Mouse (Mus musculus) megakaryocyte, embryonic 14.5 days (primary cell): ENCODE measurements at regions not wholly inside any gene's neighbourhood (a gene's known extent, or its start where the extent isn't known, plus 50 kb on each side); places are given as distances from the start of the nearest gene placed in this dataset.

ENCODE experiments used
- H3K27me3 ChIP-seq: replicated peaks from 2 replicates; pipeline ENCODE3; 2012; ENCODE audit warnings: inconsistent platforms
- H3K36me3 ChIP-seq: replicated peaks from 2 replicates; pipeline ENCODE3; 2012; ENCODE audit warnings: low read length, inconsistent platforms, mixed read lengths
- H3K4me1 ChIP-seq: 2 replicates; pipeline ENCODE4 v1.6.1; 2012; ENCODE audit warnings: inconsistent platforms
- H3K4me3 ChIP-seq: replicated peaks from 2 replicates; pipeline ENCODE3; 2012; ENCODE audit warnings: moderate library complexity, mild to moderate bottlenecking, inconsistent platforms
- H3K9me3 ChIP-seq: 2 replicates; pipeline ENCODE4 v1.6.1; 2012; ENCODE audit warnings: inconsistent platforms
- FLI1 ChIP-seq: IDR thresholded peaks from 2 replicates; pipeline ENCODE4 v1.6.1; 2012; ENCODE audit warnings: low read length, inconsistent platforms, mixed read lengths
- GATA1 ChIP-seq: IDR thresholded peaks from 3 replicates; pipeline ENCODE4 v1.6.1; 2012; ENCODE audit warnings: mixed read lengths, low read length, inconsistent platforms, borderline replicate concordance

DNA sequence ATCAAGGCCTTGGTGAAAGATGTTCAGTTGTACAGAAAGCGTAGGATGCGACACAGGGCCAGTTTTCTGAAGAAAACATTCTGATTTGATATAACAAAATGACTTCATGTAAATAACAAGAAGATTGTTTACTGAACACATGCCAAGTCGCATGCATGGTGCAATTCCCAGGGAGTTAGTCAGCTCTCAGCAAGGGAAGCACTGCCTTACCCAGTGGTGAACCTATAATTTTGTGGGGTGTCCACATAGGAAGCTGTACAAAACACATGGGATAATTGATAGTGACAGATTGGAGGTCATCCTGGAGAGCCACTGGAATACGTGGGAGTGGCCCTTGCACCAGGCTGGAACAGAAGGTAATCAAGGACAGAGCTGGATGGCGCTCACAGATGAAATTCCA lies 79.0 kb upstream of the Krr1 start:
- Histone ChIP-seq H3K4me1 (peaks cover 5% of the 10 kb centered on the region), H3K27me3 (peaks cover 2% of the 10 kb centered on the region), H3K36me3 (no peaks in the 10 kb centered on the region), H3K9me3 (no peaks in the 10 kb centered on the region), H3K4me3 (no peak overlapping the region)
- TF ChIP-seq FLI1 (no peak), GATA1 (no peak)

DNA sequence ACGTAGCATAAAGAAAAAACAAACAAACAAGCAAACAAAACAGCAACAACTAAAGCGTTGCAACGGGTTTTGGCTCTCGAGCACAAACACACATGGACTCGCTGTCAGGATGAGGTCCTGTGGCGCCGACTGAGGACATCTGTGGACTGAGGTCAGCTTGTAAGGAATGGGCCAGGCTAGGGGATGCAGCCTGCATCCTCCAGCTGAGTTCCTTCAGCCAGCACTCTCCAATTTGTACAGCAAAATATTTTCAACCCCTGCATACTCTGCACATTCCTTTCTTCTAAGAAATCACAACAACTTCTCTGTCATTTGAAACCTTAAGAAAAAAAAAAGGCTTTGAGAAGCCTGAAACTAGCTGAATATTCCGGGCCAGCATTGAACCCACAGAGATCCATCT lies 78.5 kb upstream of the Krr1 start:
- Histone ChIP-seq H3K4me1 (peaks cover 9% of the 10 kb centered on the region), H3K4me3 (no peak overlapping the region), H3K27me3 (peaks cover 2% of the 10 kb centered on the region), H3K9me3 (no peaks in the 10 kb centered on the region), H3K36me3 (no peaks in the 10 kb centered on the region)
- no peak for TF ChIP-seq GATA1
- TF ChIP-seq FLI1 = no peak

DNA sequence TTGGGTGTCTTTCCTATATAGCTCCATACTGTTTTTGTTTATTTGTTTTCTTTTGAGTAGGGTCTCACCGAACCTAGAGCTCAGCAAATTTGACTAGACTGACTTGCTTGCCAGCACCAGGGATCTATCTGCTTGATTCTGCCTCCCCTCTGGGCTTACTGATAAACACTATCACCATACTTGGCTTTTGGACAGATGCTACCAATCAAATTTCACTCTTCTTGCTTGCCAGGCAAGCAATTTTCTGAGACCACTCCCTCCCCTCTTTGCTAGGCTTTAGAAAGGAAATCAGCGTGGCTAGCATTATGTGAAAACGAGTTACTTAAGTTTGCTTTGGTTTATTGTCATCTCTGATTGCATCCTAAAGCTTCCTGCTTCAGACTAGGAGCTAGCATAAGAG lies 75.1 kb upstream of the Krr1 start:
- no peaks in the 10 kb centered on the region for H3K36me3 ChIP-seq
- no peak overlapping the region for H3K4me3 ChIP-seq
- H3K9me3 ChIP-seq = no peaks in the 10 kb centered on the region
- peaks cover 22% of the 10 kb centered on the region for H3K4me1 ChIP-seq
- peaks cover 2% of the 10 kb centered on the region for H3K27me3 ChIP-seq
- no peak for TF ChIP-seq GATA1

DNA sequence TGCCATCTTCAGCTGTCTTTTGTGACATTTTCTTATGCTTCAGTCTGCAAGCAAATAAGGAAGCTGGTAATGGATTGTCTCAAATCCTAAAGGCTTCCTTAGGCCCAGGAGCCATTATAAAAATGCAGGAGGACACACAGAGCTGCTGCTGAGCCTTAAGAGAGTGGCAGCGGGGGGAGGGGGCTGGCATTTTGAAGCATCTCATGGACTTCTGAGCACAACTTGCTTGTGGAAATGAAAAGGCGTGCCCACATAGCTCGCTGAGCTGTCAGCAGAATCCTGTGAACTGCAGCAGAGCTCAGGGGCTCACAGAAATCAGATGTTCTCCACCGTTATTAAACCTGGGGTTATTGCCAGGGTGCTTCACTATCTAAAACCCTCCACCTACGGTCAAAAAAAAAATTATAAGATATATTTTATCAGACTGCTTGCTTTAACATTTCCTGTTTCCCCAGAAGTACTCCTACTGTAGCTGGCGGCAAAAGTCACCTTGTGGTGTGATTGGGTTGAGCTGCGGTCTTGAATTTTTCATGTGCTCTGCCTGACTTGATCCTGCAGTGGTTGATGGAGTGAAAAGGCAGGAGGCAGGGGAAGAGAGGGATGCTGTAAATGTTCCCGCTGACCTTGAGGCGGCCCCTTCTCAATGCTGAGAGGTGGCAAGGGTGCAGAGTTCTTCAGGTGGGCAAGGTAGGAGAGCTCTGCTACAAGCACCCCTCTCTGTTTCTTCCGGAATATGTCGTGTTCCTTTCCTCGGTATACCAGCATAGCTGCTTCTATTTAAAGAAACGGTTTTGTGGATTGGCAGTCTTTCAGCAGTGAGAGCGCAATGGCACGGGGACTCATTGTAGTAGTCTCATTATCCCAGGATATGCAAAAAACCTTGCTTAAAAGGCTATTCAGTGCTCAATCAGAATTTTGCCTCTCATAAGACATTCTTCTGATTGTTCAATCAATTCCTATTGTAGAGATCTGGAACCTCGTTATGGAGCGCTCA lies 71.4 kb upstream of the Krr1 start:
- H3K36me3 ChIP-seq = no peaks in the 10 kb centered on the region
- TF ChIP-seq FLI1 (no peak), GATA1 (no peak)
- no peaks in the 10 kb centered on the region for H3K9me3 ChIP-seq
- H3K4me1 ChIP-seq = peaks cover 25% of the 10 kb centered on the region
- no peak overlapping the region for H3K4me3 ChIP-seq
- H3K27me3 ChIP-seq = no peaks in the 10 kb centered on the region

DNA sequence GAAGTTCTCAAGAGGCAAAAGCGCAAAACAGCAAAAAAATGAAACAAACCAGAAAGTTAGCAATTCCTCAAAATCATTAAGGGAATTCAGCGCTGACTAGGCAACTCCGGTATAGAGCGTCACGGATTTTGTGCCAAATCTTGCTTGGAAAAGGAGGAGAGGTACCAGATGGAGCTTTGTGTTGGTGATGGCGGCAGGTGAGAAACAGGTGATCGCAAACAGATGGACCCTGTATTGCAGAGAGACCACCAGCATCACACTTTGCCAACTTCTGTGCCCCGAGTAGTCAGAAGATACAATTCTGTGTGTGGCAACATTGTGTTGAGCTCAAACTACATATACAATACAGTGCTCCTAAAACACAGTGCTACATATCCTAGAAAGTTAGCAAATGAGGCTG lies 68.5 kb upstream of the Krr1 start:
- Histone ChIP-seq H3K4me1 (peaks cover 26% of the 10 kb centered on the region), H3K4me3 (no peak overlapping the region), H3K9me3 (no peaks in the 10 kb centered on the region), H3K27me3 (no peaks in the 10 kb centered on the region), H3K36me3 (no peaks in the 10 kb centered on the region)
- TF ChIP-seq FLI1 = no peak
- TF ChIP-seq GATA1 = no peak

DNA sequence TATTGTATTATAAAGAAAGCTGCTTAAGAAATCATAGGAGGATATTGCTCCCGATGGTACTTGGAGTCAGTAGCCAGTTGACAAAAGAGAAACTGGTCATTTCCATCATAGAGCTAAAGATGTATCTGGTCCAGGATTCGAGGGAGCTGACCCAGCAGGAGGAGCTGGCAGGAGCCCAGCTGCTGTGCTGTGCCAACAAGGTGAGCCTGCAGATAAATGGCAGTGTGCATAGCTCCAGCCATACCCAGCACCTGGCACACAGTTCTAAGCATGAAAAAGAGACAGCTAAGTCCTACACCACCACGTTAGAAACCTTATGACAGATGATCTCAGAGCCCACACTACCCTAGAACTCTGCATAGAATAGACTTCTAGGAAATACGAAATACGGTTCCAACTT lies 64.6 kb upstream of the Krr1 start:
- no peaks in the 10 kb centered on the region for H3K27me3 ChIP-seq
- H3K9me3 ChIP-seq = peaks cover 17% of the 10 kb centered on the region
- H3K4me1 ChIP-seq = peaks cover 25% of the 10 kb centered on the region
- no peak for TF ChIP-seq GATA1
- TF ChIP-seq FLI1 = no peak
- no peak overlapping the region for H3K4me3 ChIP-seq
- H3K36me3 ChIP-seq = peaks cover 10% of the 10 kb centered on the region

DNA sequence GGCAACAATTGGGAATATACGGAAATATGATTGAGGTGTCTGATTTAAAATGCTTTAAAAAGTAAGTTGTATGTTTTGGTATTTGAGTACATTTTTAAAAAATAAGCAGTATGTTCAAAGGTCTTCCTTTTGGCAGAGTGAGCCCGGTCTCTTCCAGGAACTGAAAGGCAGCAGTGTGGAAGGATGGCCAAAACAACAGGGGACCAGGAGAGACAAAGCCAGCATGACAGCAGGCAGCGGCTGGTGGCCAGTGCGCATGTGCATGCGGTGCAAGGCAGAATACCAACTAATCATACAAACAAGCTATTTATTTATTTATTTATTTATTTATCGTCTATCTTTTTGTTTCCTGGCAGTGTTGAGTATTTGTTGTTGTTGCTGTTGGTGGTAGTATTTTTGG lies 59.9 kb upstream of the Krr1 start:
- TF ChIP-seq GATA1 (no peak), FLI1 (no peak)
- H3K36me3 ChIP-seq = peaks cover 17% of the 10 kb centered on the region
- no peak overlapping the region for H3K4me3 ChIP-seq
- peaks cover 28% of the 10 kb centered on the region for H3K9me3 ChIP-seq
- peaks cover 27% of the 10 kb centered on the region for H3K4me1 ChIP-seq
- H3K27me3 ChIP-seq = no peaks in the 10 kb centered on the region

DNA sequence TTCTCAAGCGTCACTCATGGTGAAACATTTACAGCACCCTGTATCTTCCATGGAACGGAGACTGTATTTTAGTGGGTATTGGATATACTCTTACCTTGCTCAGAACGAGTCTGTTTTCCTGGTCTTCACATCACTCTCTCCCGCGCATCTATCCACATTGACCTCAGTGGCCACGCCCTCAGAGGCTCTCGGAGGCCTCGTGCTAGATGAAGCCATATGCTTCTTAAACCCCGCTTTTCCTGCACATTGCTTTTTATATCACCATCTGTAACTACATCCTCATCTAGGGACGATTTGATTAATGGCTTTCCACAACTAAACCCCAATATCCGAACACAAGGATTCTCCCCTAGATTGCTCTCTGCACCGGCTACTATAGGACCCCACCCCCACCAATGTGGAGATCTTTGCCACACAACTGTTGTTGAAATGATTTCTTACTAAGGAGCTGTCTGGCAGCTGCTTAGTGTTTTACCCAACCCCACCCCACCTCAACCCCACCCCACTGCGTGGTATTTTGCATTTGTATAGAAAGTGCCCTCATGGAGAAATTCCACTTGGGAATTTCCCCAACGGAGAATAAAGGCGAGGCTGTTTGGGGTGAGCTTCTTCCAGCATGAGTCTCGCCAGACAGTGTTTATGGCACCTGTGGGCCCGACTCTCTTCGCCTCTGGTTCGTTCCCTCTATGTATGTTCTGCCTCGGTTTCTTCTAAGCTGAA lies 59.2 kb upstream of the Krr1 start:
- Histone ChIP-seq H3K27me3 (no peaks in the 10 kb centered on the region), H3K9me3 (peaks cover 28% of the 10 kb centered on the region), H3K4me1 (peaks cover 24% of the 10 kb centered on the region), H3K36me3 (peaks cover 17% of the 10 kb centered on the region), H3K4me3 (no peak overlapping the region)
- TF ChIP-seq FLI1 = no peak
- TF ChIP-seq GATA1 = no peak

DNA sequence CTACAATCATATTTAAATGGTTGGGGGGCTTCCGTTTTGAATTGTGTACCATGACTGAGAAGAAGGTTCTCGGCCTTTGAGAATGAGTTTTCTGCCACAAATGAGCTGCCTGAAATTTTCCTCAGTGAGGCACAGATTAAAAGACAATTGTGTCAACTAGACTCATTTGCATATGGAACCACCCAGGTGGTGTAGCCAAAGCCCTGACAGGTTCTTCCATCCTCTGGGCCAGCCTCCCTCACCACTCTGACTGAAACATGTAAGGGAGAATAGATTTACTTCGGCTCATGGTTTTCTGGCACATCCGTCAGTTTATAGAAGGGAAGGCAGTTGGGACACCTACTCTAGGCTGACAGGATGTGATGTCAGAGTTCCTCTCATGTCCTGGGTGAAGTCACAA lies 58.2 kb upstream of the Krr1 start:
- Histone ChIP-seq H3K9me3 (peaks cover 28% of the 10 kb centered on the region), H3K4me3 (no peak overlapping the region), H3K27me3 (no peaks in the 10 kb centered on the region), H3K4me1 (peaks cover 29% of the 10 kb centered on the region), H3K36me3 (peaks cover 17% of the 10 kb centered on the region)
- TF ChIP-seq GATA1 (no peak), FLI1 (no peak)

DNA sequence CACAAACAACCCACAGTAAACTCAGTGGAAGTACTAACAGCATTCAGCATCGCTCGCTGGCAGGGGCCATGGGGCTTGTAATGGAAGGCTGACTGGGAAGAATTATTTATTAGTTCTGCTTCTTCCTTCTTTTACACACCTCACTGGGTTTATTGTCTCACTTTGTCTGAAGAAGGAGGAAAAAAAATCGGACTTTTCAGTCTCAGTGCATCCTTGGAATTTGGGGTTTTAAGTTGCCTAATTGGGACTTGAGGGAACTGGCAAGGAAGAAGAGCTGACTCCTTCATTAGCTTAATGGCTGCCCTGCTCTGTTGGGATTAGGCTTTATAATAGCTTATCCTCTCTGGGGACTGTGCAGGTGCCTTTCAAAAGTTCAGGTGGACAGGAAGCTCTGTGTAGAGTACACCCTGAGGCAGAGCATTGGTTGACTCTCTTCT lies 54.4 kb upstream of the Krr1 start:
- TF ChIP-seq FLI1 = no peak
- TF ChIP-seq GATA1 = no peak
- peaks cover 43% of the 10 kb centered on the region for H3K4me1 ChIP-seq
- H3K27me3 ChIP-seq = no peaks in the 10 kb centered on the region
- peaks cover 5% of the 10 kb centered on the region for H3K36me3 ChIP-seq
- no peak overlapping the region for H3K4me3 ChIP-seq
- H3K9me3 ChIP-seq = peaks cover 9% of the 10 kb centered on the region
